Mouse (Mus musculus) myocyte (in vitro differentiated cells): ENCODE measurements around the gene ccdc198. TPM values are rescaled to one million over a fixed set of nuclear protein-coding genes. Genes with fewer than 3 reads are reported as not detected.
A peak's percentile ranks its signal among the peaks of the same experiment; 100 is the strongest.

Experiments
- H3K27me3 ChIP-seq: one replicate; pipeline ENCODE4 v1.6.1; 2011; ENCODE audit not compliant: control insufficient read depth, insufficient read depth, insufficient read length
- H3K36me3 ChIP-seq: one replicate; pipeline ENCODE4 v1.6.1; 2011; ENCODE audit not compliant: control insufficient read depth, insufficient read depth
- H3K4me2 ChIP-seq: one replicate; pipeline ENCODE4 v1.6.1; 2011; ENCODE audit warnings: low read depth, control low read depth
- H3K4me3 ChIP-seq: one replicate; pipeline ENCODE4 v1.5.1; 2011; ENCODE audit warnings: mild to moderate bottlenecking, control low read depth, moderate library complexity
- H3K79me2 ChIP-seq: one replicate; pipeline ENCODE4 v1.6.1; 2011; ENCODE audit not compliant: control insufficient read depth, insufficient read depth
- H3ac ChIP-seq: one replicate; pipeline ENCODE4 v1.6.1; 2011; ENCODE audit not compliant: control insufficient read depth, insufficient read length
- CEBPB ChIP-seq: IDR thresholded peaks from 2 replicates; pipeline ENCODE4 v1.6.1; 2011; ENCODE audit warnings: mild to moderate bottlenecking, moderate library complexity; ENCODE audit not compliant: poor library complexity, insufficient read depth, severe bottlenecking
- E2F4 ChIP-seq: IDR thresholded peaks from one replicate; pipeline ENCODE4 v1.6.1; 2011; ENCODE audit warnings: mild to moderate bottlenecking, control low read depth, moderate library complexity; ENCODE audit not compliant: insufficient read depth
- MAX ChIP-seq: IDR thresholded peaks from one replicate; pipeline ENCODE4 v1.6.1; 2011; ENCODE audit warnings: low read depth, mild to moderate bottlenecking, control low read depth
- MYOD1 ChIP-seq, 3 experiments: IDR thresholded peaks; one replicate each; pipeline ENCODE4 v1.6.1; 2011; ENCODE audit warnings: control low read depth in 2 of 3, low read depth in 2 of 3, mild to moderate bottlenecking in 2 of 3, moderate library complexity in 1 of 3; ENCODE audit not compliant: insufficient read length in 2 of 3, control insufficient read depth in 1 of 3
- MYOG ChIP-seq, 3 experiments: IDR thresholded peaks; one replicate each; pipeline ENCODE4 v1.6.1; 2011; ENCODE audit warnings: control low read depth in 2 of 3, low read depth in 2 of 3, mild to moderate bottlenecking in 2 of 3; ENCODE audit not compliant: insufficient read length in 2 of 3, control insufficient read depth in 1 of 3, insufficient read depth in 1 of 3
- POLR2A ChIP-seq: IDR thresholded peaks from one replicate; pipeline ENCODE4 v1.6.1; 2011; ENCODE audit warnings: low read depth, mild to moderate bottlenecking, control low read depth, moderate library complexity; ENCODE audit not compliant: insufficient read length
- POLR2AphosphoS2 ChIP-seq: IDR thresholded peaks from one replicate; pipeline ENCODE4 v1.6.1; 2011; ENCODE audit warnings: low read depth, control low read depth; ENCODE audit not compliant: insufficient read length
- REST ChIP-seq: IDR thresholded peaks from one replicate; pipeline ENCODE4 v1.6.1; 2011; ENCODE audit warnings: mild to moderate bottlenecking, control low read depth, moderate library complexity; ENCODE audit not compliant: insufficient read depth, insufficient read length
- SRF ChIP-seq: IDR thresholded peaks from one replicate; pipeline ENCODE4 v1.6.1; 2011; ENCODE audit warnings: low read depth; ENCODE audit not compliant: control insufficient read depth, insufficient read length
- TCF12 ChIP-seq: IDR thresholded peaks from one replicate; pipeline ENCODE4 v1.6.1; 2011; ENCODE audit warnings: mild to moderate bottlenecking, control low read depth; ENCODE audit not compliant: poor library complexity, insufficient read depth, severe bottlenecking
- TCF3 ChIP-seq: IDR thresholded peaks from one replicate; pipeline ENCODE4 v1.6.1; 2011; ENCODE audit warnings: low read depth, control low read depth; ENCODE audit not compliant: insufficient read length
- USF1 ChIP-seq: IDR thresholded peaks from one replicate; pipeline ENCODE4 v1.6.1; 2011; ENCODE audit warnings: low read depth, mild to moderate bottlenecking, control low read depth, moderate library complexity
- polyA plus RNA-seq: library from polyadenylated mRNA; unstranded; fragments of >200 nt; fragmentation: generic; extraction: Trizol; gene quantifications from one replicate; pipeline ENCODE4 v1.2.1, GENCODE M21; 2012; ENCODE audit warnings: missing spikeins

ccdc198 gene
- polyA plus RNA-seq, 1 experiment, result not detected

GRCm38 (mm10) chr14:49241522-49241921, 3.8 kb downstream of the ccdc198 start:
- Histone ChIP-seq H3K36me3 (no peaks in the 10 kb centered on the region), H3K79me2 (no peaks in the 10 kb centered on the region), H3K27me3 (no peaks in the 10 kb centered on the region), H3K4me3 (no peak overlapping the region), H3K4me2 (no peak overlapping the region), H3ac (no peak overlapping the region)
- TF ChIP-seq MYOG (IDR thresholded peaks at IDR 0.05; ENCODE audit: control insufficient read depth in 1 of 3, insufficient read depth in 1 of 3, insufficient read length in 2 of 3, low read depth in 2 of 3) (no peak), E2F4 (no peak), MYOD1 (IDR thresholded peaks at IDR 0.05; ENCODE audit: control insufficient read depth in 1 of 3, insufficient read length in 2 of 3, low read depth in 2 of 3) (no peak), MAX (no peak), REST (no peak), CEBPB (no peak), POLR2A (no peak), SRF (no peak)

DNA sequence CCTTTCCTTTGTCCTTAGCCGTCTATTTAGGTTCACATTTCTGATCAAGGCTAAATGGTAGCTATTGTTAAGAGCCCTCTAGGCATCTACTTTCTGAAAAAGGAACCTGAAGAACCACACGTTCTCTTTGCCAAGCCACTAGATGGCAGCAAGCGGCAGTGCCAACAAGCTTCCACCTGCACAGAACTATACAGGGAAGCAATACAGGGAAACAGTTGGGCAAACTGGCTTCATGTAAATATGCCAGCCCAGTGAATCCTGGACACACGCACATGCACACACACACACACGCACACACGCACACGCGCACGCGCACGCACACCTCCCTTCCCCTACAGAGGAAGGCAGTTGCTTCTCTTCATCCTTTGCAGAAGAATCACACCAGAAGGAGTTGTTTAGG, 7.1 kb downstream of the ccdc198 start:
- Histone ChIP-seq H3K4me2 (no peak overlapping the region), H3K4me3 (no peak overlapping the region), H3K27me3 (no peaks in the 10 kb centered on the region), H3K79me2 (no peaks in the 10 kb centered on the region), H3ac (no peak overlapping the region), H3K36me3 (no peaks in the 10 kb centered on the region)
- TF ChIP-seq MAX (no peak), TCF3 (no peak), MYOD1 (IDR thresholded peaks at IDR 0.05; ENCODE audit: control insufficient read depth in 1 of 3, insufficient read length in 2 of 3, low read depth in 2 of 3) (no peak), POLR2AphosphoS2 (no peak), CEBPB (no peak)

DNA sequence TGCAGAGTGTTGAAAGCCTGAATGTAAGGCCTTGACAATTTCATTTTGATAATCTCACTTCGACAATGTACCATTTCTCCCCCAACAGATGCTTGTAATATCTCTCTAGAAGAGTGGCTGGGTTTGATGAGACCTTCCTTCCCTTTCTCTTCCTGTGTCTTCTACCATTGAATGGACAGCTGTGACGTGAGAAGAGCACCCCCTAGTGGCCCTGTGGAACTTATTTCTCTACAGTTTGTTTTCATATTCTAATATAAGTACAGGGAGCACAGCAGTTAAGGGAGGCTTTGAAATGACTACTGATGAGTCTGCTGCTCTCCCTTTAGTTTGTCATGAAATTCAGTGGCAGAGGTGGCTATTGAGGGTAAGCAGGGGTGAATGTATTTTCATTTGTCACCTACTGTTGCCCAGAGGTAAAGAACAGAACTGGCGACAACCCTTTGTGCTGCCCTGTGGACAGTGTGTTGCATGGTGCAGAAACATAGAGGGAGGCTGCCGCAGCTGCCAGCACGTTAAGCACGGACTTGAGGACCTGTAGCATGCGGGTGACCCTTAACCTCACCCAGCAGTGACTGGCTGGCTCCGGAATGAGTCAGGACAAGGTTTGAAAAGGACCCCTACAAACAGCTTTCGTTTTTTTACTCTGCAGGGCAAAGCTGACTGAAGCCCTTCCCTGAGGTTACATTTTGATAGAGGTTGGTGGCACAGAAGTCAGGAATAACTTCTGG, 10.3 kb downstream of the ccdc198 start:
- H3K36me3 ChIP-seq, result no peaks in the 10 kb centered on the region
- H3K27me3 ChIP-seq, result no peaks in the 10 kb centered on the region
- no peak overlapping the region for H3K4me3 ChIP-seq
- H3K79me2 ChIP-seq, result no peaks in the 10 kb centered on the region
- H3ac ChIP-seq, result no peak overlapping the region
- peak overlapping the region; percentile 9 for H3K4me2 ChIP-seq
- no peak for TF ChIP-seq CEBPB
- TF ChIP-seq SRF, result no peak
- TF ChIP-seq TCF12, result no peak
- no peak for TF ChIP-seq E2F4
- TF ChIP-seq MAX, result no peak
- TF ChIP-seq REST, result no peak
- no peak for TF ChIP-seq POLR2A
- TF ChIP-seq POLR2AphosphoS2, result no peak
- TF ChIP-seq MYOD1 (IDR thresholded peaks at IDR 0.05; ENCODE audit: control insufficient read depth in 1 of 3, insufficient read length in 2 of 3, low read depth in 2 of 3), result no peak
- TF ChIP-seq USF1, result no peak
- no peak for TF ChIP-seq TCF3
- TF ChIP-seq MYOG (IDR thresholded peaks at IDR 0.05; ENCODE audit: control insufficient read depth in 1 of 3, insufficient read depth in 1 of 3, insufficient read length in 2 of 3, low read depth in 2 of 3), result no peak

- Histone ChIP-seq H3K79me2 (no peaks in the 10 kb centered on the region), H3K36me3 (no peaks in the 10 kb centered on the region), H3K27me3 (no peaks in the 10 kb centered on the region), H3K4me3 (no peak overlapping the region), H3ac (no peak overlapping the region), H3K4me2 (no peak overlapping the region)
- no peak for TF ChIP-seq MYOG (IDR thresholded peaks at IDR 0.05; ENCODE audit: control insufficient read depth in 1 of 3, insufficient read depth in 1 of 3, insufficient read length in 2 of 3, low read depth in 2 of 3)
- no peak for TF ChIP-seq USF1
- no peak for TF ChIP-seq TCF3
- no peak for TF ChIP-seq REST
- TF ChIP-seq TCF12, result no peak
- TF ChIP-seq MYOD1 (IDR thresholded peaks at IDR 0.05; ENCODE audit: control insufficient read depth in 1 of 3, insufficient read length in 2 of 3, low read depth in 2 of 3), result no peak
- no peak for TF ChIP-seq MAX
- TF ChIP-seq E2F4, result no peak
- TF ChIP-seq SRF, result no peak
- TF ChIP-seq CEBPB, result no peak
- TF ChIP-seq POLR2A, result no peak
- no peak for TF ChIP-seq POLR2AphosphoS2
Measured at GRCm38 (mm10) chr14:49231845-49232244, 13.4 kb downstream of the ccdc198 start.
